Mouse (Mus musculus): ENCODE results near the gene Olfr111. TPM values are rescaled to one million over a fixed set of nuclear protein-coding genes. Genes with fewer than 3 reads are reported as not detected.

Olfr111 gene
- polyA plus RNA-seq, 1 experiment, result 0.25 TPM

- Histone ChIP-seq H3K4me3 (ENCODE audit: insufficient read depth, low read depth, low read length) (no peak overlapping the region), H3K36me3 (ENCODE audit: control insufficient read depth, insufficient read depth, low read length) (no peaks in the 10 kb centered on the region), H3K4me1 (ENCODE audit: control insufficient read depth, insufficient read depth, low read length) (no peaks in the 10 kb centered on the region), H3K27me3 (replicated peaks; ENCODE audit: control insufficient read depth, insufficient read depth, low read length) (no peaks in the 10 kb centered on the region), H3K27ac (ENCODE audit: insufficient read depth, low read depth, low read length) (no peak overlapping the region)
- TF ChIP-seq CTCF (conservative IDR thresholded peaks at IDR 0.05; ENCODE audit: insufficient read depth, insufficient read length, low read depth, low read length) (no peak), POLR2A (IDR thresholded peaks at IDR 0.05; ENCODE audit: low read depth, low read length) (no peak)
- 78% methylated on average over 4 of the region's 4 CpGs for WGBS
- no peak for DNase-seq
Measured at GRCm38 (mm10) chr17:37541454-37542119, 33.8 kb downstream of the Olfr111 start.

- H3K36me3 ChIP-seq (ENCODE audit: control insufficient read depth, insufficient read depth, low read length), result no peaks in the 10 kb centered on the region
- 60% methylated on average over 3 of the region's 3 CpGs for WGBS
- no peak for TF ChIP-seq POLR2A (IDR thresholded peaks at IDR 0.05; ENCODE audit: low read depth, low read length)
- TF ChIP-seq CTCF (conservative IDR thresholded peaks at IDR 0.05; ENCODE audit: insufficient read depth, insufficient read length, low read depth, low read length), result no peak
- no peaks in the 10 kb centered on the region for H3K27me3 ChIP-seq (replicated peaks; ENCODE audit: control insufficient read depth, insufficient read depth, low read length)
- no peak for DNase-seq
- no peaks in the 10 kb centered on the region for H3K4me1 ChIP-seq (ENCODE audit: control insufficient read depth, insufficient read depth, low read length)
- H3K4me3 ChIP-seq (ENCODE audit: insufficient read depth, low read depth, low read length), result no peak overlapping the region
- H3K27ac ChIP-seq (ENCODE audit: insufficient read depth, low read depth, low read length), result no peak overlapping the region
Measured at GRCm38 (mm10) chr17:37543800-37544435, 36.1 kb downstream of the Olfr111 start.

GRCm38 (mm10) chr17:37558913-37559615 lies 51.2 kb downstream of the Olfr111 start:
- 52% methylated on average over 1 of the region's 1 CpGs for WGBS
- Histone ChIP-seq H3K4me3 (ENCODE audit: insufficient read depth, low read depth, low read length) (no peak overlapping the region), H3K27ac (ENCODE audit: insufficient read depth, low read depth, low read length) (no peak overlapping the region), H3K36me3 (ENCODE audit: control insufficient read depth, insufficient read depth, low read length) (no peaks in the 10 kb centered on the region), H3K27me3 (replicated peaks; ENCODE audit: control insufficient read depth, insufficient read depth, low read length) (no peaks in the 10 kb centered on the region), H3K4me1 (ENCODE audit: control insufficient read depth, insufficient read depth, low read length) (no peaks in the 10 kb centered on the region)
- DNase-seq, result no peak
- TF ChIP-seq POLR2A (IDR thresholded peaks at IDR 0.05; ENCODE audit: low read depth, low read length) (no peak), CTCF (conservative IDR thresholded peaks at IDR 0.05; ENCODE audit: insufficient read depth, insufficient read length, low read depth, low read length) (no peak)

- no peak for DNase-seq
- no peak for TF ChIP-seq POLR2A (IDR thresholded peaks at IDR 0.05; ENCODE audit: low read depth, low read length)
- no peak for TF ChIP-seq CTCF (conservative IDR thresholded peaks at IDR 0.05; ENCODE audit: insufficient read depth, insufficient read length, low read depth, low read length)
- H3K27ac ChIP-seq (ENCODE audit: insufficient read depth, low read depth, low read length), result no peak within 1 kb of the TSS
- H3K4me3 ChIP-seq (ENCODE audit: insufficient read depth, low read depth, low read length), result no peak within 1 kb of the TSS
- H3K4me1 ChIP-seq (ENCODE audit: control insufficient read depth, insufficient read depth, low read length), result no peaks in the 10 kb centered on the region
- no peaks in the 10 kb centered on the region for H3K27me3 ChIP-seq (replicated peaks; ENCODE audit: control insufficient read depth, insufficient read depth, low read length)
- H3K36me3 ChIP-seq (ENCODE audit: control insufficient read depth, insufficient read depth, low read length), result no peaks in the 10 kb centered on the region
Measured at GRCm38 (mm10) chr17:37569351-37569750, 61.5 kb downstream of the Olfr111 start, which contains the start of gene Olfr112. Gene Olfr112 (minus strand): TSS chr17:37569451.

- Histone ChIP-seq H3K27ac (ENCODE audit: insufficient read depth, low read depth, low read length) (no peak within 1 kb of the TSS), H3K36me3 (ENCODE audit: control insufficient read depth, insufficient read depth, low read length) (no peaks in the 10 kb centered on the region), H3K27me3 (replicated peaks; ENCODE audit: control insufficient read depth, insufficient read depth, low read length) (no peaks in the 10 kb centered on the region), H3K4me3 (ENCODE audit: insufficient read depth, low read depth, low read length) (no peak within 1 kb of the TSS), H3K4me1 (ENCODE audit: control insufficient read depth, insufficient read depth, low read length) (no peaks in the 10 kb centered on the region)
- no peak for DNase-seq
- TF ChIP-seq CTCF (conservative IDR thresholded peaks at IDR 0.05; ENCODE audit: insufficient read depth, insufficient read length, low read depth, low read length) (no peak), POLR2A (IDR thresholded peaks at IDR 0.05; ENCODE audit: low read depth, low read length) (no peak)
Measured at GRCm38 (mm10) chr17:37577563-37577962, 69.7 kb downstream of the Olfr111 start, which contains the start of gene Olfr113. Gene Olfr113 (minus strand): TSS chr17:37577663.

Other genes with a start within 250 kb of the Olfr111 start
- gene Olfr98, start 244.3 kb upstream of the Olfr111 start, polyA plus RNA-seq (2012; rRNA removed), result not detected in 2 replicates
- 4.0 and 6.0 TPM in 2 replicates for gene H2-M3, start 237.8 kb upstream of the Olfr111 start, polyA plus RNA-seq (2012; rRNA removed)
- not detected in 2 replicates for gene Olfr99, start 224.6 kb upstream of the Olfr111 start, polyA plus RNA-seq (2012; rRNA removed)
- gene Olfr101, start 203.7 kb upstream of the Olfr111 start, polyA plus RNA-seq (2012; rRNA removed), result not detected in 2 replicates
- gene Olfr102, start 191.0 kb upstream of the Olfr111 start, polyA plus RNA-seq (2012; rRNA removed), result not detected in 2 replicates
- not detected in 2 replicates for gene Olfr103, start 168.3 kb upstream of the Olfr111 start, polyA plus RNA-seq (2012; rRNA removed)
- not detected in 2 replicates for gene Olfr104-ps, start 148.4 kb upstream of the Olfr111 start, polyA plus RNA-seq (2012; rRNA removed)
- gene Olfr105-ps, start 129.0 kb upstream of the Olfr111 start, polyA plus RNA-seq (2012; rRNA removed), result not detected in 2 replicates
- not detected in 2 replicates for gene Olfr106-ps, start 117.6 kb upstream of the Olfr111 start, polyA plus RNA-seq (2012; rRNA removed)
- gene Olfr107, start 108.8 kb upstream of the Olfr111 start, polyA plus RNA-seq (2012; rRNA removed), result not detected in 2 replicates
- not detected in 2 replicates for gene Olfr108, start 62.5 kb upstream of the Olfr111 start, polyA plus RNA-seq (2012; rRNA removed)
- gene Olfr109, start 49.1 kb upstream of the Olfr111 start, polyA plus RNA-seq (2012; rRNA removed), result not detected in 2 replicates
- 0.18 and 1.3 TPM in 2 replicates for gene H2-M2, start 24.5 kb upstream of the Olfr111 start, polyA plus RNA-seq (2012; rRNA removed)
- not detected in 2 replicates for gene Olfr110, start 15.6 kb upstream of the Olfr111 start, polyA plus RNA-seq (2012; rRNA removed)
- not detected in 2 replicates for gene Olfr112, start 61.4 kb downstream of the Olfr111 start, polyA plus RNA-seq (2012; rRNA removed)
- gene Olfr113, start 69.6 kb downstream of the Olfr111 start, polyA plus RNA-seq (2012; rRNA removed), result not detected in 2 replicates
- not detected in 2 replicates for gene Olfr114, start 84.7 kb downstream of the Olfr111 start, polyA plus RNA-seq (2012; rRNA removed)
- gene Olfr115, start 119.1 kb downstream of the Olfr111 start, polyA plus RNA-seq (2012; rRNA removed), result not detected in 2 replicates
- not detected in 2 replicates for gene Olfr116, start 119.2 kb downstream of the Olfr111 start, polyA plus RNA-seq (2012; rRNA removed)
- gene Olfr117, start 155.8 kb downstream of the Olfr111 start, polyA plus RNA-seq (2012; rRNA removed), result not detected in 2 replicates
- not detected in 2 replicates for gene Olfr118, start 159.0 kb downstream of the Olfr111 start, polyA plus RNA-seq (2012; rRNA removed)
- not detected in 2 replicates for gene Olfr119, start 188.5 kb downstream of the Olfr111 start, polyA plus RNA-seq (2012; rRNA removed)
- gene Olfr120, start 213.8 kb downstream of the Olfr111 start, polyA plus RNA-seq (2012; rRNA removed), result not detected in 2 replicates
- gene Olfr121, start 240.8 kb downstream of the Olfr111 start, polyA plus RNA-seq (2012; rRNA removed), result not detected in 2 replicates